Mouse (Mus musculus) testis, adult 2 months (tissue): ENCODE data around the gene Col8a2.

Source experiments
- CTCF ChIP-seq: fragments of 200-500 bp; IDR thresholded peaks from 2 replicates; pipeline ENCODE4 v1.5.1; 2012; ENCODE audit warnings: low read depth, mild to moderate bottlenecking, inconsistent platforms, low read length, moderate library complexity; ENCODE audit not compliant: control insufficient read depth, insufficient read depth, insufficient replicate concordance
- POLR2A ChIP-seq: fragments of 200-500 bp; IDR thresholded peaks from 2 replicates; pipeline ENCODE4 v1.6.1; 2012; ENCODE audit warnings: low read depth, mild to moderate bottlenecking, inconsistent platforms, low read length, moderate library complexity; ENCODE audit not compliant: control insufficient read depth

- TF ChIP-seq POLR2A (no peak), CTCF (no peak)
These were observed 36.1 kb downstream of the Col8a2 start for GRCm38 (mm10) chr4:126322646-126323045.
